Mouse (Mus musculus): Measurements from ENCODE around the gene Mafk.

GRCm38 (mm10) chr5:139775216-139775926 is 15.9 kb upstream of the Mafk start, which contains the start of gene Ints1:
- TF ChIP-seq CTCF (IDR thresholded peaks at IDR 0.05; ENCODE audit: borderline replicate concordance, insufficient read depth, low read length) (peak; percentile 88), POLR2A (IDR thresholded peaks at IDR 0.05; ENCODE audit: low read depth, low read length) (peak; percentile 73)
